In the genomic region with DNA sequence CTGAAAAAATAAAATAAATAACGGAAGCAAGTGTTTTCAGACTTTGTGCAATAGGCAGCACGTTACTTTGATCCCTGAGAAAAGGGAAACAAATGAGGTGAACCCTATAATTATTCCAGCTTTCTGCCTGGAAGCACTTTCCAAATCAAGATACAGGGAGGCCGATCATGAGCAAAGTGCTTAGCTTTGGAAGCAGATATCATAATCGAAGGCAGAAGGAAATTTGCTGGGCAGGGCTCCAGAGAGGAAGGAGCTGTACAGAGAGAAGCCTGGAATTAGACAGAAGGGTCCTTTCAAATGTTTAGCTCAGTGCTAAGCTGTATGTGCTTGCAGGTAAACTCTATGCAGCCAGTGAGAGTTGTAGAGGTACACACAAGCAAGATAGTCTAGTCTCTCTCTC, we compare ENCODE assay signal across 20 mouse cellular contexts.
"Had no signal": no experiment of that assay in that cellular context is flagged by ENCODE, and none has a peak within 500 bp of the region (broad histone marks: within the 10 kb centered on the region; RNA-seq: fewer than 3 reads in every experiment).

No protein-coding gene starts in this region.

- H3K36me3 ChIP-seq: limb, embryonic 12.5 days; midbrain, embryonic 12.5 days; midbrain, embryonic 15.5 days; neural tube, embryonic 12.5 days; neural tube, embryonic 15.5 days; stomach, embryonic 15.5 days had no signal

- H3K27ac ChIP-seq: kidney, postnatal 0 days; left cerebral cortex, adult 2 months; limb, embryonic 12.5 days; liver, embryonic 14.5 days; macrophage; midbrain, embryonic 12.5 days; midbrain, embryonic 15.5 days; neural tube, embryonic 12.5 days; neural tube, embryonic 15.5 days; stomach, embryonic 15.5 days had no signal

- H3K27me3 ChIP-seq: limb, embryonic 12.5 days; midbrain, embryonic 12.5 days; midbrain, embryonic 15.5 days; neural tube, embryonic 12.5 days; neural tube, embryonic 15.5 days; stomach, embryonic 15.5 days had no signal

- H3K9me3 ChIP-seq: limb, embryonic 12.5 days; midbrain, embryonic 12.5 days; midbrain, embryonic 15.5 days; neural tube, embryonic 12.5 days; neural tube, embryonic 15.5 days; stomach, embryonic 15.5 days had no signal

- H3K4me3 ChIP-seq: left cerebral cortex, adult 2 months; limb, embryonic 12.5 days; midbrain, embryonic 12.5 days; midbrain, embryonic 15.5 days; neural tube, embryonic 12.5 days; neural tube, embryonic 15.5 days; stomach, embryonic 15.5 days had no signal

- H3K9ac ChIP-seq: limb, embryonic 12.5 days; liver, embryonic 14.5 days; liver, postnatal 0 days; midbrain, embryonic 12.5 days; midbrain, embryonic 15.5 days; neural tube, embryonic 12.5 days; neural tube, embryonic 15.5 days; stomach, embryonic 15.5 days had no signal

- H3K4me2 ChIP-seq: limb, embryonic 12.5 days; liver, embryonic 11.5 days; midbrain, embryonic 12.5 days; midbrain, embryonic 15.5 days; neural tube, embryonic 12.5 days; neural tube, embryonic 15.5 days; stomach, embryonic 15.5 days had no signal

- H3K4me1 ChIP-seq: midbrain, embryonic 12.5 days; midbrain, embryonic 15.5 days; neural tube, embryonic 12.5 days; neural tube, embryonic 15.5 days; stomach, embryonic 15.5 days had no signal

- DNase-seq: kidney, adult 2 months; kidney, postnatal 25 days; layer of hippocampus, postnatal 36 days; liver, postnatal 0 days; retina, postnatal 1 day; right cerebral cortex, postnatal 25 days; spleen, adult 18-20 months; thymus, postnatal 25 days had no signal

- ATAC-seq: intestine, postnatal 0 days; liver, postnatal 0 days; midbrain, embryonic 15.5 days had no signal
